ENCODE assay signal across 7 mouse cellular contexts in the genomic region with DNA sequence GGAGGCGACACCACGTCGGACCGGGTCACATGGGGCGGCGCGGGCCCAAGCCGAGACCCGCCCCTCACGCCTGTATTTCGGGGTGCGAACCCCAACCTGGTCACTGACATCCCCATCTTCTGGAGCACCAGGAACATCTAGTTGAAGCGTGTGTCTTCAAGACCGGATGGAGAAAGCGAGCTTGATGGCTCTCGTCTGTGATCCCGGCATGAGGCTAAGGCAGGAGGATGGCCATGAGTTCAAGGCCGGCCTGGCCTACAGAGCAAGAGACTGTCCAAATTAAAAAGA. TPM values are rescaled to one million over a fixed set of nuclear protein-coding genes. Genes with fewer than 3 reads are reported as not detected.
A peak's percentile ranks its signal among the peaks of the same experiment; 100 is the strongest.
DNase-seq lines count a peak whose midpoint lies in the region; ATAC-seq and TF ChIP-seq lines count a peak whose summit lies in the region.

No protein-coding gene starts in this region.

- intact Hi-C loops in left cerebral cortex, adult 2 months (cut with DNase I): no loop called here
- intact Hi-C loops in left cerebral cortex, postnatal 4 days (cut with DNase I): no loop called here
- intact Hi-C loops in left cerebral cortex, postnatal 36 days (cut with DNase I): no loop called here

- H3K36me3 ChIP-seq in limb, embryonic 15.5 days: no peaks in the 10 kb centered on the region
- H3K36me3 ChIP-seq in neural tube, embryonic 15.5 days: no peaks in the 10 kb centered on the region

- no peaks in the 10 kb centered on the region for H3K27me3 ChIP-seq in Patski
- no peaks in the 10 kb centered on the region for H3K27me3 ChIP-seq in limb, embryonic 15.5 days
- H3K27me3 ChIP-seq in neural tube, embryonic 15.5 days (replicated peaks): no peaks in the 10 kb centered on the region

- POLR2A ChIA-PET in Patski (lab: Charles Lee): interaction anchor here (1.1 to 1.6 kb wide), 2 partner anchors 26 to 70 kb away, joined by 3 read pairs; no protein-coding TSS in a partner anchor

- peak overlapping the region; percentile 93 for H3K27ac ChIP-seq in left cerebral cortex, adult 2 months
- peak overlapping the region; percentile 95 for H3K27ac ChIP-seq in limb, embryonic 15.5 days
- peak overlapping the region; percentile 94 for H3K27ac ChIP-seq in neural tube, embryonic 15.5 days (replicated peaks)

- in situ Hi-C loops in Patski (cut with MboI; ENCODE audit: low pct_unique_long_range_greater_than_20kb): no loop called here

- WGBS in limb, embryonic 15.5 days: 15% methylated on average over 18 of the region's 18 CpGs
- WGBS in neural tube, embryonic 15.5 days: 18% methylated on average over 18 of the region's 18 CpGs

- peak overlapping the region; percentile 70 for H3K4me2 ChIP-seq in limb, embryonic 15.5 days
- H3K4me2 ChIP-seq in neural tube, embryonic 15.5 days: peak overlapping the region; percentile 66

- no peak for TF ChIP-seq CTCF in left cerebral cortex, adult 2 months (IDR thresholded peaks at IDR 0.05)
- no peak for TF ChIP-seq CTCF in Patski (IDR thresholded peaks at IDR 0.05)

- no peak for DNase-seq in left cerebral cortex, adult 2 months (ENCODE audit: extremely low spot score in 1 of 2, low spot score in 2 of 2)
- DNase-seq in left cerebral cortex, postnatal 4 days: no peak
- DNase-seq in Patski (ENCODE audit: low read depth, low spot score): no peak
- no peak for DNase-seq in left cerebral cortex, postnatal 36 days (ENCODE audit: low spot score in 2 of 2)

- H3K9ac ChIP-seq in limb, embryonic 15.5 days: peak overlapping the region; percentile 98
- H3K9ac ChIP-seq in neural tube, embryonic 15.5 days (replicated peaks): peak overlapping the region; percentile 95

- H3K4me3 ChIP-seq in left cerebral cortex, adult 2 months: peak overlapping the region; percentile 86
- peak overlapping the region; percentile 90 for H3K4me3 ChIP-seq in limb, embryonic 15.5 days
- H3K4me3 ChIP-seq in neural tube, embryonic 15.5 days (replicated peaks): peak overlapping the region; percentile 70

- CTCF ChIA-PET in Patski (lab: Charles Lee): interaction anchor here (1.2 kb wide), 1 partner anchor 15 kb away, joined by 3 read pairs; no protein-coding TSS in a partner anchor

- peak; percentile 4 for ATAC-seq in Patski
- ATAC-seq in erythroblast, adult 5-6 weeks (replicated peaks; ENCODE audit: low FRiP score, poor library complexity, severe bottlenecking): peak; percentile 87
- ATAC-seq in limb, embryonic 15.5 days (ENCODE audit: insufficient number of reproducible peaks, low FRiP score, low TSS enrichment, low read depth): no peak
- 0 out of 2 replicates have a peak, but pooled peaks have one; percentile 8 for ATAC-seq in neural tube, embryonic 15.5 days (ENCODE audit: low FRiP score)

- H3K9me3 ChIP-seq in limb, embryonic 15.5 days: no peaks in the 10 kb centered on the region
- H3K9me3 ChIP-seq in neural tube, embryonic 15.5 days (replicated peaks): no peaks in the 10 kb centered on the region

- peaks cover 29% of the 10 kb centered on the region for H3K4me1 ChIP-seq in limb, embryonic 15.5 days
- H3K4me1 ChIP-seq in neural tube, embryonic 15.5 days: peaks cover 35% of the 10 kb centered on the region

RNA-seq across cellular contexts. Expression of a gene that starts 0.3 kb away (rescaled TPM):
- total RNA-seq in left cerebral cortex, adult 2 months (2021): 10 to 100 TPM; 41.2 to 41.7 TPM
- 10 to 100 TPM; 31.0 to 37.3 TPM for total RNA-seq in left cerebral cortex, postnatal 4 days (2021)
- polyA plus RNA-seq in Patski (2021): 39.2 TPM
- total RNA-seq in erythroblast, adult 5-6 weeks (2015; ENCODE audit: low replicate concordance): 8.5 and 27.4 TPM in 2 replicates
- total RNA-seq in erythroblast, adult 5-6 weeks (2017; ENCODE audit: low replicate concordance): 6.0 and 26.9 TPM in 2 replicates
- polyA plus RNA-seq in limb, embryonic 15.5 days (2015; fragmentation: Nextera tagmentation; extraction: Ambion mirVana): 4.2 and 4.3 TPM in 2 replicates
- 8.2 and 8.4 TPM in 2 replicates for polyA plus RNA-seq in neural tube, embryonic 15.5 days (2015; fragmentation: Nextera tagmentation; extraction: Ambion mirVana)
- total RNA-seq in left cerebral cortex, postnatal 36 days (2021): 10 to 100 TPM; 34.4 to 35.9 TPM
